Mouse (Mus musculus) ES-E14 (cell line): ENCODE data around the gene Mettl26. TPM values are rescaled to one million over a fixed set of nuclear protein-coding genes. Genes with fewer than 3 reads are reported as not detected.

Experiments used
- DNase-seq: peaks from one replicate; pipeline ENCODE4 v3.0.0-alpha.2; 2013; ENCODE audit warnings: low read depth, low spot score
- H3K27ac ChIP-seq: 2 replicates; pipeline ENCODE4 v1.5.1; 2012; ENCODE audit warnings: low read depth, mild to moderate bottlenecking, low read length, moderate library complexity, mixed read lengths; ENCODE audit not compliant: poor library complexity, insufficient read depth, severe bottlenecking
- H3K36me3 ChIP-seq: 2 replicates; pipeline ENCODE4 v1.6.1; 2012; ENCODE audit warnings: mild to moderate bottlenecking, low read length, moderate library complexity, mixed read lengths; ENCODE audit not compliant: control insufficient read depth, poor library complexity, insufficient read depth, severe bottlenecking
- H3K4me1 ChIP-seq, 2 experiments: fragments of 150-350 bp in 1 of 2; sonication (generic) in 1 of 2; 2 replicates each; pipeline ENCODE4 v1.6.1; 2012; ENCODE audit warnings: low read length in 2 of 2, mild to moderate bottlenecking in 1 of 2, mixed read lengths in 1 of 2; ENCODE audit not compliant: control insufficient read depth in 2 of 2, insufficient read depth in 2 of 2, poor library complexity in 1 of 2
- H3K4me3 ChIP-seq, 2 experiments: fragments of 150-350 bp in 1 of 2; sonication (generic) in 1 of 2; 2 replicates each; pipeline ENCODE4 v1.5.1; 2012; ENCODE audit warnings: low read length in 2 of 2, low read depth in 1 of 2, mild to moderate bottlenecking in 1 of 2, mixed read lengths in 1 of 2; ENCODE audit not compliant: insufficient read depth in 1 of 2, poor library complexity in 1 of 2, severe bottlenecking in 1 of 2
- H3K9ac ChIP-seq: 2 replicates; pipeline ENCODE4 v1.6.1; 2012; ENCODE audit warnings: low read depth, mild to moderate bottlenecking, low read length, mixed read lengths; ENCODE audit not compliant: poor library complexity, insufficient read depth, severe bottlenecking
- H3K9me3 ChIP-seq: fragments of 150-350 bp; sonication (generic); 2 replicates; pipeline ENCODE4 v1.6.1; 2012; ENCODE audit warnings: low read depth, mild to moderate bottlenecking, low read length; ENCODE audit not compliant: control insufficient read depth, insufficient read depth
- CHD2 ChIP-seq: IDR thresholded peaks from 2 replicates; pipeline ENCODE4 v1.6.1; 2014; ENCODE audit warnings: mild to moderate bottlenecking, low read depth, low read length, inconsistent platforms
- HCFC1 ChIP-seq: IDR thresholded peaks from 2 replicates; pipeline ENCODE4 v1.6.1; 2012; ENCODE audit warnings: low read length, inconsistent platforms, borderline replicate concordance; ENCODE audit not compliant: insufficient read depth
- MAFK ChIP-seq: IDR thresholded peaks from 2 replicates; pipeline ENCODE4 v1.6.1; 2014; ENCODE audit warnings: mild to moderate bottlenecking, low read depth, low read length, inconsistent platforms; ENCODE audit not compliant: insufficient read depth
- ZC3H11A ChIP-seq: IDR thresholded peaks from 2 replicates; pipeline ENCODE4 v1.6.1; 2012; ENCODE audit warnings: low read depth, mild to moderate bottlenecking, inconsistent platforms, low read length, borderline replicate concordance
- ZNF384 ChIP-seq: IDR thresholded peaks from 2 replicates; pipeline ENCODE4 v1.6.1; 2012; ENCODE audit warnings: low read depth, low read length, inconsistent platforms
- in situ Hi-C, 2 experiments: fragments of 600-800 bp; cut with MboI; formaldehyde crosslinking; loops; one replicate each; pipeline ENCODE4 v1.15.1; 2025; ENCODE audit warnings: low sequenced_read_pairs in 2 of 2, inconsistent platforms in 1 of 2; ENCODE audit not compliant: unreplicated experiment in 2 of 2
- total RNA-seq: library from RNA; depleted of rRNA; stranded (reverse); fragments of 300-350 nt; gene quantifications from 2 replicates; pipeline ENCODE4 v1.2.3, GENCODE M21; 2012

Mettl26 gene
- total RNA-seq, 1 experiment: 26.6 TPM

GRCm38 (mm10) chr17:25913186-25913876, 38.5 kb downstream of the Mettl26 start:
- Histone ChIP-seq H3K4me1 (peaks cover 2 to 3% of the 10 kb centered on the region in 2 experiments; a peak in 1 of 4 replicates), H3K9me3 (no peaks in the 10 kb centered on the region), H3K4me3 (no peak overlapping the region), H3K9ac (no peak overlapping the region), H3K36me3 (peaks cover 1% of the 10 kb centered on the region; the same call in 1 of the 2 replicates), H3K27ac (no peak overlapping the region)
- TF ChIP-seq CHD2 (no peak), ZNF384 (no peak), MAFK (no peak), HCFC1 (no peak), ZC3H11A (no peak)
- in situ Hi-C loops: no loop called here
- DNase-seq: no peak

GRCm38 (mm10) chr17:25913877-25914275, 39.0 kb downstream of the Mettl26 start:
- Histone ChIP-seq H3K36me3 (peaks cover 1% of the 10 kb centered on the region; the same call in 1 of the 2 replicates), H3K27ac (no peak overlapping the region), H3K4me3 (no peak overlapping the region), H3K9ac (no peak overlapping the region), H3K4me1 (peaks cover 2 to 3% of the 10 kb centered on the region in 2 experiments; a peak in 2 of 4 replicates), H3K9me3 (no peaks in the 10 kb centered on the region)
- TF ChIP-seq ZNF384 (no peak), HCFC1 (no peak), MAFK (no peak), ZC3H11A (no peak), CHD2 (no peak)
- in situ Hi-C loops: no loop called here
- DNase-seq: no peak

DNA sequence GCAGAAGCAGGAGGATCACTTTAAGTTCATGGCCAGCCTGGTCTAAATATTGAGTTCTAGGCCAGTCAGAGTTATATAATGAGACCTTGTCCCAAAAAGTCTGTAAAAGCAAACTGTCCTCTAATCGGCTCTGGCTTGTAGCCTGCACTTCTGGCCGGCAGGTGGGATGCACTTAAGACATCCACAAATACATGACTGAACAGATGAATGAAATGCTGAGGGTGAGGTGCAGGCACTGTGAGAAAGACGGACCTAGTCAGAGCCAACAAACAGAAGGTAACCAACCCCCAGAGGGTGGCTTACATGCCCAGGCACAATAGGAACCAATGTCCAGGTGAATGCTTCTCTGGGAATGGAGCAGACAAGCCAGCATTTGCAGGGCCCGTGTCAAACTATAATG, 39.4 kb downstream of the Mettl26 start:
- Histone ChIP-seq H3K9me3 (no peaks in the 10 kb centered on the region), H3K4me3 (no peak overlapping the region), H3K9ac (no peak overlapping the region), H3K27ac (no peak overlapping the region), H3K36me3 (peaks cover 1% of the 10 kb centered on the region; the same call in 1 of the 2 replicates), H3K4me1 (peaks cover 2 to 3% of the 10 kb centered on the region in 2 experiments; a peak in 2 of 4 replicates)
- in situ Hi-C loops: no loop called here
- TF ChIP-seq HCFC1: no peak
- no peak for TF ChIP-seq MAFK
- TF ChIP-seq ZC3H11A: no peak
- TF ChIP-seq CHD2: no peak
- TF ChIP-seq ZNF384: no peak
- DNase-seq: no peak

- Histone ChIP-seq H3K4me3 (no peak overlapping the region), H3K9ac (no peak overlapping the region), H3K27ac (no peak overlapping the region), H3K9me3 (no peaks in the 10 kb centered on the region), H3K36me3 (peaks cover 1% of the 10 kb centered on the region; the same call in 1 of the 2 replicates), H3K4me1 (peaks cover 0 to 3% of the 10 kb centered on the region in 2 experiments; a peak in 1 of 4 replicates)
- no peak for DNase-seq
- no peak for TF ChIP-seq MAFK
- in situ Hi-C loops: no loop called here
Observed at GRCm38 (mm10) chr17:25916931-25917647, 42.2 kb downstream of the Mettl26 start.
